Mouse (Mus musculus) activated CD4-positive, CD25-positive, alpha-beta regulatory T cell, adult 4 months (primary cell): ENCODE results near the gene Bpifb1. TPM values are rescaled to one million over a fixed set of nuclear protein-coding genes. Genes with fewer than 3 reads are reported as not detected.
"Not testable (repeated sequence)": the region's sequence is repeated elsewhere in the genome, so short reads cannot be mapped to it uniquely, and the experiment has no call there.

Experiments used
- ATAC-seq: one replicate; pipeline ENCODE4 v1.8.0; 2017
- polyA plus RNA-seq, 2 experiments: library from polyadenylated mRNA; unstranded; fragments of 100-300 nt; shearing (Covaris generic); gene quantifications; one replicate each; pipeline ENCODE4 v1.2.1; 2017

Gene Bpifb1
- polyA plus RNA-seq, 2 experiments from 2014 or later, result not detected

DNA sequence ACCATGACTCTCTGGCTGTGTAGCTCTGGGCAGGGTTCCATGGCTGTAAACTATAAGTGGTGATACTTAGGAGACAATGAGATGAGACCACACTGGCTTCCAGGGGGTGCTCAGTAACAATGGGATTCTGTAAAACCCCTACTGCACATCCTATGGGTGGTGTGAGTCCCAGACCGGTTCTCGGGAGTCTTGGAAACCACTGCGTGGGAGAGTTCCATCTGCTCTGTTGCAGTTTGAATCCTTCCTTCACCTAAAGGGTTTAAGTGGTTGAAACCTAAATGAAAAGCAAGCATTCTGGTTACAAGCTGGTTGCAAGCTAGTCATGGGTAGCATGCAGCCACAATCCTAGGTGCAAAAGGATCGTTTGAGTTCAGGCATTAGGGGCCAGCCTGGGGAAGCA is 21.3 kb downstream of the Bpifb1 start:
- ATAC-seq, result no peak

DNA sequence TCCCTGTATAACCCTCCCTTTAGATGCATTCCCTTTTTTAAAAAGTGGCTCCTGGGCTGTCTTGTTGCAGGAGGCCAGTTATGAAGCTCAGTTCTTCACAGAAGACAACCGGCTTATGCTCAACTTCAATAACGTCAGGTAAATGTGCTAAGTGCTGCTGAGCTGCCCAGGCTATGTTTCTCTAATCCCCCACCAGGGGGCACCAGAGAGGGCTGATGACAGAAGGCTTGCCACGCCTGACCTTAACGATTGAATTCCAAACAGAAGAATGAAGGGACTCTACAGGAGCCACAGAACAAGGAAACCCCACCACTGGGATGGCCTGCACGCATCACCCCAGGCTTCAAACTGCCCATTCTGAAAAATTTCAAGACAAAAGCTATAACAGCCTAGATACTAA is 24.6 kb downstream of the Bpifb1 start:
- ATAC-seq, result no peak

DNA sequence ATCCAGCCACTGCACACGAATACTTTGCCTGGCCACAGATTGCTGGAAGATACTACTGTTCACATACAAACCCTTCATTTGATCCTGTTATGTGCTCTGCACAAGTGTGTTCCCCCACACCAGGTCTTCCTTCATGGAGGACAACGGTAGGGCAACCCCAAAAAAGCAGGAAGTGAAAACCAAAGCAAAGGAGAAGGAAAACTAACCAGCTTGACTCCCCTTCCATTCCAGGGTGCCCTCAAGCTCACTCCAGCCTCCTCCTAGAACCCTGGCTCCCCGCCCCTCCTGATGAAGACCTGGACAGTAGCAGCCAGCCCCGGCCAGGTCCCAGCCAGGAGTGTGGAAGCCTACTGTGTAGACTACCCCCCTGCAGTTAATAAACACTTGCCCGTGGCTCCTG is 29.3 kb downstream of the Bpifb1 start:
- no peak for ATAC-seq

DNA sequence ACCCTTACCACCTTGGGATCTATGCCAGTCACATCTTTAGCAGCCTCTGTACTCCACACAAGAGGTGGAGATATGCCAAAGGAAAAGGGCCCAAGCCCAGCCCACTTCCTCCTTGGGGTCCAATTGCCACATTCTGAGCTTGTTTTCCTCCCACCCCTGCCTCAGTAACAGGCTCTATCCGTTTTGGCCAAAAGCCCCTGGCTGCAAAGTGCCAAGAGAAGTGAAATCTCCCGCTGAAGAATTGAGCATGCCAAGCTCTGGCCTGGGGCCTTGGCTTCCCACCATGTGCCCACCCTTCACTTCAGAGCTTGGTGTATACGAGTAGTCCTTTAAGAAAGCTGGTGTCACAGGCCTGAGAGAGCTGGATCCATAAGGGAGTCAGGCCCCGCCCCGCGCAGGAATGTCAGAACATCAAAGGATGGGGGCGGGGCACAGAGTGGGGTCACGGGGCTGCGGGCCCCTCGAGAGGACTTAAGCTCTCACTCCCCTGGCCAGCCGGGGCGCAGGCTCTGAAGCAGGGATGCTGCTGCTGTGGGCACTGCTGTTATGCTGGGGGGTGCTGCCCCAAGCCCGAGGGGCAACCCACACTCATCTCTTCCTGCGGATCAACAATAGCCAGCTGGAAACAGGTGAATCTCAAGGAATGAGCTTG is 32.8 kb downstream of the Bpifb1 start, which contains the start of gene Bpifb5:
Gene Bpifb5 (plus strand): TSS at position 478 of the 652 bp plus-strand sequence.
- ATAC-seq, result no peak

DNA sequence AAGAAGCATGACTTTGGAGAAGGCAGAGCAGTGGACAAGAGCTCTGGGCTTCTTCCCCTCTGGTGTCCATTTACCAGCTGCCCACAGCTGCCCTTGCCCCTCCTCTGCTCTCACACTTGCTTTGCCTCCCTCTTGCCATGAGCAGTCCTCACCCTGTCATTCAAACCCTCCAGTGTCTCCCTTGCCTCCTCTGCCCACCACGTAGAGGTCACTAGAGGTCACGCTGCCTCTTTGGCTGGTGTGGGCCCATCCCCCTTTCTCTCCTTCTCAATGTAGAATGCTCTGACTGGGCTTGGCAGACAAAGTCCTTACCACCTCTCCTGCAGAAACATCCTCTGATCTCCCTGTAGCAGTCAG is 33.3 kb downstream of the Bpifb1 start:
- no peak for ATAC-seq

DNA sequence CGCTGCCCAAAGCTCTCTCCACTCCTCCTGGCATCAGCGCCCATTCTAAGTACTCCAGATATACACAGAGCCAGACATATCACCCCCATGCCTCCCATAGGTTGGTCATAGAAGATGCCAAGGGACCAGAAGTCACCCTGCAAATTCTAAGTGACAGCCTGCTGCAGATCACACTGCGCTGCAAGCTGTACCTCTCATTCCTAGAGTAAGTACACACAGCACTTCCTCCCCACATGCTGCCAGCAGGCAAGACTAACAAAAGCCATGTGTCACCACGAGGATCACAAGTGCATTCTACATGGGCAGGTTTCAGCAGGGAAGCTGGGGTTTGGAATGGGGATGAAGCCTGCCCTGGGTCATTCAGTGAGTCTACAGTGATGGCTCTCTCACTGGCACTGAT is 36.4 kb downstream of the Bpifb1 start:
- ATAC-seq, result no peak

DNA sequence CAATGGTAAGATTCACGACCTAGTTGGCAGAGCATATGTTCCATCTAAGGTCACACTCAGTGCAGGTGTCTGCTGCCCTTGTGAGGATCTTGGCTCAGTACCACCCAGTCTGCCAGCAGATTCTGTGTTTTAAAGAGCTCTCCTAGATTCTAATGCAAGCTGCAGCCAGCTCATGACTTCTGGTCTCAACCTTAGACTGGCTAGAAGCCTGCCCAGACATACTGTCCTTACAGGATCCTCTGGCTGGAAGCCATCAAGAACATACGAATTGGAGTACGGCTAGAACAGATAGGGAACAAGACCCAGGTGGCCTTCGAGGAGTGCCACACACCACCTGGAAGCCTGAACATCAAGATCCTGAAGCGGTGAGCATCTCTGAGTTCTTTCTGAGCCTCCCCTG is 37.2 kb downstream of the Bpifb1 start:
- ATAC-seq, result no peak

DNA sequence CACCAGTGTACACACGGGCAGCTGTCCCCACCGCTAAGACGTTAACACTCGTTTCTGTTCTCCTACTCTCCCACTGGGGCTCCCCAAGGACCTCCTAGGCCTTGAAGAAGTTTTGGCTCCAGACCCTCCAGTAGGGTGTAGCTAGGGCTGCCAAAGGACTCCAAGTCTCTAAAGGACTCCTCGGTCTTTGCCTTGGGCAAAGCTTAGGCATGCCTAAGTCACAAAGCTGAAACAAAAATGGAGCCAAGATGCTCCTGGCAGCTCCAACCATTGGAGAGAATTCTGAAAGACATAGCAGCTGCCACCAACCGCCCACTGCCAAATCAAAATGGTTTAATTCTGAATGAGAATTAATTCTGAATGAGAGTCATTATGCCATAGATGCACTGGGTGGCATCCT is 42.8 kb downstream of the Bpifb1 start:
- no peak for ATAC-seq

DNA sequence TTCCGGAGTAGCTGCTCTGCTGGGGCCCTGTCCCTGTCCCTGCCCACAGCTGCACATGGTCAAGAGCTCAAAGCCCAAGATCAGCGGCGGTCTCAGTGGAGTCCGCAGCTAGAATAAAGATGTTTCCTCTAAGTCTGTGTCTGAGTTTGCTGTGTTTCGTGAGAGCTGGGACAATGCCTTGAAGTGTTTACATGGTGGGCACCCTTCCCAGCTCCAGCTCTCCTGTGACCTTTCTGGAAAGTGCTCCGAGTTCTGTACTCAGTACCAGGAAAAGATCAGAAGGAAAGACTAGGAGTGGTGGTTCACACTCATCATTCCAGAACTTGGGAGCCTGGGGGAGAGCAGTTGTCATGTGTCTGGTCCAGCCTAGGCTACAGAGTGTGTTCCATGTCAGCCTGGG is 50.2 kb downstream of the Bpifb1 start:
- no peak for ATAC-seq

DNA sequence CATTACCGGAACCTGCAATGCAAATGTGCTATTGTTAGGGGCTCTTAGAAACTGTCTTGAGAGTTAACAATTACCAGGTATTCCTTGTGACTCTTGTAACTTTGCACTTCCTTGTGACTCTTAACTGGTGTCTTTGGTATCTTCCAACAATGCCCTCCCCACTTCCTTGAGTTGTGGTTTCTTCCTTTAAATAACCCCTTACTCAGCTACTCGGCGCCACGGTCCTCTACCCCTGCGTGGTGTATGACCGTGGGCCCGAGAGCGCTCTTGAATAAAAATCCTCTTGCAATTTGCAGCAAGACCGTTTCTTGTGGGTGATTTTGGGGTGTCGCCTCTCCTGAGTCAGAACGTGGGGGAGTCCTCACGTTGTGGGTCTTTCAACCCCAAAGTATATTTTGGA is 52.1 kb downstream of the Bpifb1 start:
- ATAC-seq, result not testable (repeated sequence)

DNA sequence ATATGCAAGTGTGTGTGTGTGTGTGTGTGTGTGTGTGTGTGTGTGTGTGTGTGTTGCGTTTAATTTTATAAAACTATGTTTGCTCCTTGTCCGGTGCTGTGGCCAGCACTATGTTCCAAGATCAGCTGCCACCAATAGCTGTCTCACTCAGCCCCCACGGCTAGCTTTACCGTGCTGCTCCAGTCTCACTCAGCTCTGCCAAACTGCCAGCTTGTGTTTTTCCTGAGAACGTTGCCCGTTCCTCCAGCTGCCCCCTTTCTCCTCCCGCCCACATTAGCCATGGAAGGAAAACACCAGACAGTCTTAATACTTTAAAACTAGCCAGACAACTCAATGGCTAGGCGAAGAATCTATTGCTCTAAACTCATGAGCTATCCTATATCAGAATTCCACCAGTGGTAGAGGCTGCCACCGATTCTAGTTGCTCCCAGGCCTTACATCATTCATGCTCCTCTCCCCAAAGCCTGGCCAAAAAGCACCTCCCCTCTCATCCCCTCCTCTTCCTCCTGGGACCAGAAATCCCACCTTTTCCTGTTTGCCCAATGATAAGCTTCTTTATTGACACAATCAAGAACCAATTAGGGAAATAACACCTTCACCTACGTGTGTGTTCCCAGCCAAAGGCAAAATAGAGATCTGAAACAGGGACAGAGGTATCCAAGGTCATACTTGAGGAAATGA is 52.9 kb downstream of the Bpifb1 start:
- no peak for ATAC-seq

DNA sequence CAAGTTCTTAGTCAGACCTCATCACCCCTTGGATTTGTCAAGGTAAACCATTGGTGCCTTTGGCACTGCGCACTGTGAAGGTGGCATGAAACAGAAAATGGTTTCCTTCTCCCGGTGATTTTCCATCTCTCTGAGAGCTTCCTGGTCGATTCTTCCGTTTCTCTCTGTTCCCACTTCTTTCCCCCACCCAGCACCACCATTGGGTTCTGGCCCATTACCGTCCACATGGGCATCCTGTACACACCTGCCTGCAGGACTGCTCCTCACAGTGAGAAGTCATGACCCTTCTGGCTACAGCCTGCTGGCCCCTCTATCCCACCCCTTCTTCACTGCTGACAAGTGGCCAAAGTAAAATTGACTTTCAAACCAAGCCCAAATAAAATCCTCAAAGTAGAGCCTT is 54.7 kb downstream of the Bpifb1 start:
- ATAC-seq, result no peak

DNA sequence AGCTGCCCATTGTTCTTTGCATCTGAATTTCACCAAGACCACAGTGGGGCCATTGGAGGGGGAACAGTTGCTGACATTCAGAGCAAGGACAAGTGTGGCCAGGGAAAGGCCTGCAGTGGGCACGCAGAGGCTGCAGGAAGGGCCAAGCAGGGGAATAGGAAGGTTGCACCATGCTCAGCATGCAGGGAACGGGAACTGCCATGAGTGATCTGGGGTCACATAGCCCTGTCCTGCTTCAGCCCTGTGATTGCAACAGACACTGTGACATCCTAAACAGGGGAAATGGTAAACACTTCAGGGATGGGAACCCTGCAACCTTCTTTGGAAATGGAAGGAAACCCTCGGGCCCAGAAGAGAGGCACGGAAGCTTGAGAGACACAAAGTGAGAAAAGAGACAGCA is 64.6 kb downstream of the Bpifb1 start:
- not testable (repeated sequence) for ATAC-seq

DNA sequence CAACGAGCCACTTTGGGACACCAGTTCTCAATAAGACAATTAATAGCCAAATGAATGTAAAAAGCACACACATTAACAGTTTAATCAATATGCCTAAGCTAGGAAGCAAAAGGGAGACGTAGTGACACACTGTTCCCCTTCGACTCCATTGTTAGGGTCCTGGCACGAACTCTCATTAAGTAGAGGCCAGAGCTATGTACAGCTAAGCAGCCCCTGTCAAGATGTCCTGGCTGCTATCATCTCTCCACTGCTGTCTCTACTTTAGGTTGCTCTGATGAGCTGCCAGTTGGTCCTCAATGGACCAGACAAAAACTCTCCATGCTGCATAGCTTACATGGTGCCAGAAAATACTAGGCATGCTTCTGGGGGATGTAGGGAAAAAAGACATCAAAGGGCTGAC is 65.2 kb downstream of the Bpifb1 start:
- ATAC-seq, result no peak

DNA sequence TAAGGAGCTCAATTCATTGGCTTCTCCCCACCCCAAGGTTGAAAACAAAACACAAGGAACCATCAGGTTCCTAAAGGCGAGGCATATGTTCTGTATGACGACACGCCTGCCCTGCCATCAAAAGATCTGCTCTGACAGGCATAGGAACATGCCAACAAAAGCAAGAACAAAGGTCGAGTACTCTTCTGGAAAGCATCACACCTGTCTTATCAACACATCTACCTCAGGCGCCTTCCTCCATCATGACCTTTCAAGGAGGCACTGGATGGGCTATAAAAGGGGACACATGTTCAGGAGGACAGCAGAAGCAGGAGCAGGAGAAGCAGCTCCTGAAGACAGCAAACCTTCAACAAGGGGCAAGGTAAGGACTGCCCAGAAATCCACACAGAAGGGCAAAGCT is 66.9 kb downstream of the Bpifb1 start, which contains the start of gene Bpifb9a:
Gene Bpifb9a (plus strand): TSS at position 301 of the 400 bp plus-strand sequence.
- ATAC-seq, result not testable (repeated sequence)

DNA sequence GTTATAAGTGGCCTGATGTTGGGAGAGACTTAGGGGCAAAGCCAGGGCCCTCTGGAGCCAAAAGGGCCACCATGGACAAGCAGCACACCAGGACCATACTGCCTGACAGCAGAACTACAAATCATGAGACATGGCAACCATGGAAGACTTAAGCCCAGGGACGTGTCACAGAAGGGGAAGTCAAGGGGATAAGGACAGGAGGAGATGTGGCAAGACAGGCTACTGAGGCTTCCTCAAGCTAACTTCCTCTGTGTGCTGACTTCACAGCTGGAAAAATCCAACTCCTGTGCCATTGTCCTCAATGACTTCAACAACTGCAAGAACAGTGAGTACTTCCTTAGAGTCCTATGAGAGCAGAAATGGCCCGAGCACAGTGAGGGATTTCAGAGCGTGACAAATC is 73.8 kb downstream of the Bpifb1 start:
- ATAC-seq, result not testable (repeated sequence)

Other genes starting within 250 kb of the Bpifb1 start
- not detected for gene Bpifa6, start 215.9 kb upstream of the Bpifb1 start, polyA plus RNA-seq
- gene Bpifa2, start 182.6 kb upstream of the Bpifb1 start, polyA plus RNA-seq, result under 1 TPM in 1 of 2 experiments, not detected in 1; 0.83 TPM
- not detected for gene Bpifa3, start 60.5 kb upstream of the Bpifb1 start, polyA plus RNA-seq
- gene Bpifa1, start 47.9 kb upstream of the Bpifb1 start, polyA plus RNA-seq, result not detected
- gene Bpifa5, start 28.2 kb upstream of the Bpifb1 start, polyA plus RNA-seq, result not detected
- not detected for gene Bpifb5, start 32.9 kb downstream of the Bpifb1 start, polyA plus RNA-seq
- gene Bpifb9a, start 67.0 kb downstream of the Bpifb1 start, polyA plus RNA-seq, result not detected
- not detected for gene Bpifb9b, start 116.4 kb downstream of the Bpifb1 start, polyA plus RNA-seq
- gene Cdk5rap1, start 182.2 kb downstream of the Bpifb1 start, polyA plus RNA-seq, result 10 to 100 TPM; 37.5 to 67.2 TPM
- gene Snta1, start 217.3 kb downstream of the Bpifb1 start, polyA plus RNA-seq, result not detected
- 10 to 100 TPM; 19.7 to 21.8 TPM for gene Cbfa2t2, start 245.7 kb downstream of the Bpifb1 start, polyA plus RNA-seq